21 mouse cellular contexts compared by ENCODE assay signal in genomic region chr16:24817381-24817780, GRCm38 (mm10).
DNase-seq lines count a peak whose midpoint lies in the region; ATAC-seq and TF ChIP-seq lines count a peak whose summit lies in the region.
"Had no signal": no experiment of that assay in that cellular context is flagged by ENCODE, and none has a peak within 500 bp of the region (broad histone marks: within the 10 kb centered on the region; RNA-seq: fewer than 3 reads in every experiment).

No protein-coding gene starts in this region.

- WGBS in kidney, adult 2 months = 66% methylated on average over 3 of the region's 3 CpGs
- 90% methylated on average over 3 of the region's 3 CpGs for WGBS in kidney, embryonic 16.5 days

- no peak for TF ChIP-seq POLR2A in kidney, adult 2 months (IDR thresholded peaks at IDR 0.05; ENCODE audit: low read depth, low read length)

- no peaks in the 10 kb centered on the region for H3K27me3 ChIP-seq in kidney, adult 2 months (replicated peaks; ENCODE audit: control insufficient read depth, insufficient read depth, low read length)
- no peaks in the 10 kb centered on the region for H3K27me3 ChIP-seq in kidney, embryonic 16.5 days (ENCODE audit: insufficient read depth, low read length)
- H3K27me3 ChIP-seq: embryonic facial prominence, embryonic 13.5 days; embryonic facial prominence, embryonic 15.5 days; forebrain, embryonic 12.5 days had no signal

- no peak overlapping the region for H3K4me3 ChIP-seq in kidney, adult 2 months (ENCODE audit: insufficient read depth, low read depth, low read length)
- no peak overlapping the region for H3K4me3 ChIP-seq in kidney, embryonic 16.5 days (ENCODE audit: low read length)
- H3K4me3 ChIP-seq: embryonic facial prominence, embryonic 13.5 days; embryonic facial prominence, embryonic 15.5 days; erythroblast, embryonic 14.5 days; forebrain, embryonic 10.5 days; forebrain, embryonic 12.5 days had no signal

- no peaks in the 10 kb centered on the region for H3K36me3 ChIP-seq in kidney, adult 2 months (ENCODE audit: control insufficient read depth, insufficient read depth, low read length)
- no peaks in the 10 kb centered on the region for H3K36me3 ChIP-seq in kidney, embryonic 16.5 days (ENCODE audit: insufficient read depth, low read length)
- H3K36me3 ChIP-seq: embryonic facial prominence, embryonic 13.5 days; embryonic facial prominence, embryonic 15.5 days; forebrain, embryonic 10.5 days; forebrain, embryonic 12.5 days had no signal

- no peak for ATAC-seq in kidney, embryonic 16.5 days (ENCODE audit: low FRiP score, low TSS enrichment)
- ATAC-seq: forebrain, embryonic 14.5 days had no signal

- no peak overlapping the region for H3K4me2 ChIP-seq in kidney, embryonic 16.5 days (replicated peaks; ENCODE audit: low read depth, low read length)
- H3K4me2 ChIP-seq: embryonic facial prominence, embryonic 13.5 days; embryonic facial prominence, embryonic 15.5 days; forebrain, embryonic 12.5 days had no signal

- peak; percentile 65 for DNase-seq in kidney, adult 2 months
- no peak for DNase-seq in kidney, adult 18-20 months
- DNase-seq in kidney, adult 9 months = peak; percentile 58
- peak; percentile 30 to 35 for DNase-seq in kidney, postnatal 36 days
- DNase-seq in kidney, postnatal 4 days = no peak
- DNase-seq: adrenal gland, adult 2 months; adrenal gland, postnatal 10 days; cerebellum, adult 11 months; cerebellum, adult 18-20 months; cerebellum, adult 8-10 months; cerebellum, adult 9-11 months; cerebellum, postnatal 14 days; cerebellum, postnatal 36 days; embryo, embryonic 11 days had no signal

- TF ChIP-seq CTCF in kidney, adult 2 months (conservative IDR thresholded peaks at IDR 0.05; ENCODE audit: insufficient read depth, insufficient read length, low read depth, low read length) = no peak

- H3K4me1 ChIP-seq in kidney, adult 2 months (ENCODE audit: control insufficient read depth, insufficient read depth, low read length) = peaks cover 9% of the 10 kb centered on the region
- no peaks in the 10 kb centered on the region for H3K4me1 ChIP-seq in kidney, embryonic 16.5 days (ENCODE audit: insufficient read depth, low read length)
- H3K4me1 ChIP-seq: embryonic facial prominence, embryonic 13.5 days; embryonic facial prominence, embryonic 15.5 days; forebrain, embryonic 10.5 days; forebrain, embryonic 12.5 days had no signal

- H3K9me3 ChIP-seq in kidney, embryonic 16.5 days (ENCODE audit: low read length) = no peaks in the 10 kb centered on the region
- H3K9me3 ChIP-seq: embryonic facial prominence, embryonic 13.5 days; embryonic facial prominence, embryonic 15.5 days; forebrain, embryonic 10.5 days; forebrain, embryonic 12.5 days had no signal

- no peak overlapping the region for H3K9ac ChIP-seq in kidney, embryonic 16.5 days (replicated peaks; ENCODE audit: low read length)
- H3K9ac ChIP-seq: embryonic facial prominence, embryonic 13.5 days; embryonic facial prominence, embryonic 15.5 days; forebrain, embryonic 12.5 days had no signal

- H3K27ac ChIP-seq in kidney, adult 2 months (ENCODE audit: insufficient read depth, low read depth, low read length) = no peak overlapping the region
- H3K27ac ChIP-seq in kidney, embryonic 16.5 days (ENCODE audit: low read length) = no peak overlapping the region
- H3K27ac ChIP-seq: embryonic facial prominence, embryonic 13.5 days; embryonic facial prominence, embryonic 15.5 days; forebrain, embryonic 10.5 days; forebrain, embryonic 12.5 days had no signal

Comparison
In these comparisons a context has a peak if more than half of its experiments do, and no peak if none do; other contexts are left out.
1. DNase-seq: peak in kidney, adult 2 months (single experiment), kidney, adult 9 months (single experiment) and kidney, postnatal 36 days (2 of 2); none in kidney, adult 18-20 months (single experiment) and kidney, postnatal 4 days (0 of 2).